ENCODE assay signal across 10 mouse cellular contexts in the genomic region with DNA sequence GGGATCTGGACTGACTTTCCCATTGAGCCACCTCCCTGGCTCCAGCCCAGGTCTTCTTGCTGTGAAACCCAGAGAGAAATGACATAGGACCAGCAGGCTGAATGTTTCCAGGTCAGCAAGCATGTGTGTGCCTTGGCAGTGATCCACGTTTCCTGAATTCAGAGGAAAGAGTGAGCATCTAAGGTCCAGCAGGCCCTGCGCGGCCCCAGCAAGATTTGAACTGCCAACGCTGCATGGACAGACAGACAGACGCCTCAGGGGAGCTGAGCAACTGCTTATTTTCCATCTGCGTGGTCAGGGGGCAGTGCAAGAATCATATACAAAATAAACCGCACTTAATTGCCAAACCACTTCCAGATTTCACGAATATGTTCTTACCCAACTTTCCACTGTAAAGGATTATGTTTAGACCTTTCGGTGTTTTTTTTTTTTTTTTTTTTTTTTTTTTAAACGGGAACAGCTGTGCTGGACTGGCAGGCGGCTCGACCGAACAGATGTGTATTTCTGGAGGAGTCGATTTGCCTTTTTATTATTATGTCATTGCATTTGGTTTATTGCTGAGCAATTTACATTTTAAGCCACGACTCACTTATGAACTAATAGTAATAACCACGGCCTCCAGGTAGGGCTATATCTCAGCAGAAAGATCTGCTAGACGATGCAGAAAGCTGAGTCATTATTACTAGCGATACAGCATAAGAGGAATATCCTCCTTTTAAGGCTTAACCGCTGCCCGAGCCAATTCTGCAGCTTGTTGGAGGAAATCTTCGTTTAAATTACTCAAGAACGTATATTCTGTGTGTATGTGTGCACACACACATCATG.
DNase-seq lines count a peak whose midpoint lies in the region; ATAC-seq and TF ChIP-seq lines count a peak whose summit lies in the region.
"Had no signal": no experiment of that assay in that cellular context is flagged by ENCODE, and none has a peak within 500 bp of the region (broad histone marks: within the 10 kb centered on the region; RNA-seq: fewer than 3 reads in every experiment).

No protein-coding gene starts in this region.

- H3K4me3 ChIP-seq in kidney, adult 2 months (ENCODE audit: insufficient read depth, low read depth, low read length), result no peak overlapping the region
- no peak overlapping the region for H3K4me3 ChIP-seq in embryonic facial prominence, embryonic 12.5 days
- H3K4me3 ChIP-seq in limb, embryonic 15.5 days, result no peak overlapping the region
- H3K4me3 ChIP-seq: left cerebral cortex, adult 2 months had no signal

- ATAC-seq in embryonic facial prominence, embryonic 12.5 days (ENCODE audit: insufficient number of reproducible peaks, insufficient read depth, low FRiP score, low TSS enrichment), result peak; percentile 59; the same call in 1 of the 2 replicates
- 0 out of 2 replicates have a peak, but pooled peaks have one; percentile 7 for ATAC-seq in limb, embryonic 15.5 days (ENCODE audit: insufficient number of reproducible peaks, low FRiP score, low TSS enrichment, low read depth)
- ATAC-seq in megakaryocyte-erythroid progenitor cell, adult 5-6 weeks (replicated peaks; ENCODE audit: low FRiP score, low TSS enrichment, poor library complexity, severe bottlenecking), result no peak
- ATAC-seq in erythroblast, adult 5-6 weeks (replicated peaks; ENCODE audit: low FRiP score, poor library complexity, severe bottlenecking), result no peak

- no peak overlapping the region; the same call in 1 of the 2 replicates for H3K4me2 ChIP-seq in embryonic facial prominence, embryonic 12.5 days (replicated peaks)
- H3K4me2 ChIP-seq in limb, embryonic 15.5 days, result peak overlapping the region; percentile 17; the same call in 1 of the 2 replicates

- no peak overlapping the region for H3K27ac ChIP-seq in kidney, adult 2 months (ENCODE audit: insufficient read depth, low read depth, low read length)
- H3K27ac ChIP-seq in embryonic facial prominence, embryonic 12.5 days, result peak overlapping the region; percentile 79
- H3K27ac ChIP-seq in limb, embryonic 15.5 days, result peak overlapping the region; percentile 79
- H3K27ac ChIP-seq: left cerebral cortex, adult 2 months had no signal

- no peak for TF ChIP-seq POLR2A in kidney, adult 2 months (IDR thresholded peaks at IDR 0.05; ENCODE audit: low read depth, low read length)

- H3K9ac ChIP-seq in embryonic facial prominence, embryonic 12.5 days, result no peak overlapping the region
- H3K9ac ChIP-seq in limb, embryonic 15.5 days, result no peak overlapping the region

- H3K36me3 ChIP-seq in kidney, adult 2 months (ENCODE audit: control insufficient read depth, insufficient read depth, low read length), result no peaks in the 10 kb centered on the region
- no peaks in the 10 kb centered on the region for H3K36me3 ChIP-seq in embryonic facial prominence, embryonic 12.5 days
- no peaks in the 10 kb centered on the region for H3K36me3 ChIP-seq in limb, embryonic 15.5 days

- no peaks in the 10 kb centered on the region for H3K9me3 ChIP-seq in embryonic facial prominence, embryonic 12.5 days
- no peaks in the 10 kb centered on the region for H3K9me3 ChIP-seq in limb, embryonic 15.5 days

- TF ChIP-seq CTCF in kidney, adult 2 months (conservative IDR thresholded peaks at IDR 0.05; ENCODE audit: insufficient read depth, insufficient read length, low read depth, low read length), result no peak

- 63% methylated on average over 22 of the region's 22 CpGs for WGBS in kidney, adult 2 months
- 35% methylated on average over 22 of the region's 22 CpGs for WGBS in embryonic facial prominence, embryonic 12.5 days
- 24% methylated on average over 22 of the region's 22 CpGs for WGBS in limb, embryonic 15.5 days

- DNase-seq in kidney, adult 2 months, result peak; percentile 9
- DNase-seq in kidney, adult 8-10 months, result no peak
- DNase-seq in cerebellum, adult 11 months, result peak; percentile 58
- no peak for DNase-seq in right cerebral cortex, postnatal 36 days (ENCODE audit: low spot score in 2 of 2)
- DNase-seq: thymus, postnatal 4 days had no signal

- H3K4me1 ChIP-seq in kidney, adult 2 months (ENCODE audit: control insufficient read depth, insufficient read depth, low read length), result no peaks in the 10 kb centered on the region
- H3K4me1 ChIP-seq in embryonic facial prominence, embryonic 12.5 days, result peaks cover 20% of the 10 kb centered on the region
- H3K4me1 ChIP-seq in limb, embryonic 15.5 days, result peaks cover 24% of the 10 kb centered on the region

- H3K27me3 ChIP-seq in kidney, adult 2 months (replicated peaks; ENCODE audit: control insufficient read depth, insufficient read depth, low read length), result no peaks in the 10 kb centered on the region
- no peaks in the 10 kb centered on the region for H3K27me3 ChIP-seq in embryonic facial prominence, embryonic 12.5 days
- H3K27me3 ChIP-seq in limb, embryonic 15.5 days, result 0 out of 2 replicates have a peak, but pooled peaks cover 3% of the 10 kb centered on the region

Comparison
In these comparisons a context has a peak if more than half of its experiments do, and no peak if none do; other contexts are left out.
1. DNase-seq: peak in kidney, adult 2 months (single experiment) and cerebellum, adult 11 months (single experiment); none in kidney, adult 8-10 months (0 of 2) and right cerebral cortex, postnatal 36 days (0 of 2).
2. ATAC-seq: peak in embryonic facial prominence, embryonic 12.5 days (single experiment) and limb, embryonic 15.5 days (single experiment); none in megakaryocyte-erythroid progenitor cell, adult 5-6 weeks (single experiment) and erythroblast, adult 5-6 weeks (single experiment).